Mouse (Mus musculus) left cerebral cortex, postnatal 36 days (tissue): ENCODE measurements around the gene Rhbdf2. TPM values are rescaled to one million over a fixed set of nuclear protein-coding genes. Genes with fewer than 3 reads are reported as not detected.

Experiments used
- DNase-seq, 2 experiments: peaks; one replicate each; pipeline ENCODE4 v3.0.0; 2021 to 2022; ENCODE audit warnings: low spot score in 2 of 2, mixed read lengths in 1 of 2
- intact Hi-C: fragments of 180-260 bp; cut with DNase I; formaldehyde crosslinking; loops from one replicate; pipeline ENCODE4 v1.15.1; 2025
- total RNA-seq, 2 experiments: library from RNA; stranded (reverse); gene quantifications; 2 replicates each; pipeline ENCODE4 v1.2.3; 2021

Gene Rhbdf2
- total RNA-seq, 2 experiments from 2014 or later, result 0.84 to 1.9 TPM

DNA sequence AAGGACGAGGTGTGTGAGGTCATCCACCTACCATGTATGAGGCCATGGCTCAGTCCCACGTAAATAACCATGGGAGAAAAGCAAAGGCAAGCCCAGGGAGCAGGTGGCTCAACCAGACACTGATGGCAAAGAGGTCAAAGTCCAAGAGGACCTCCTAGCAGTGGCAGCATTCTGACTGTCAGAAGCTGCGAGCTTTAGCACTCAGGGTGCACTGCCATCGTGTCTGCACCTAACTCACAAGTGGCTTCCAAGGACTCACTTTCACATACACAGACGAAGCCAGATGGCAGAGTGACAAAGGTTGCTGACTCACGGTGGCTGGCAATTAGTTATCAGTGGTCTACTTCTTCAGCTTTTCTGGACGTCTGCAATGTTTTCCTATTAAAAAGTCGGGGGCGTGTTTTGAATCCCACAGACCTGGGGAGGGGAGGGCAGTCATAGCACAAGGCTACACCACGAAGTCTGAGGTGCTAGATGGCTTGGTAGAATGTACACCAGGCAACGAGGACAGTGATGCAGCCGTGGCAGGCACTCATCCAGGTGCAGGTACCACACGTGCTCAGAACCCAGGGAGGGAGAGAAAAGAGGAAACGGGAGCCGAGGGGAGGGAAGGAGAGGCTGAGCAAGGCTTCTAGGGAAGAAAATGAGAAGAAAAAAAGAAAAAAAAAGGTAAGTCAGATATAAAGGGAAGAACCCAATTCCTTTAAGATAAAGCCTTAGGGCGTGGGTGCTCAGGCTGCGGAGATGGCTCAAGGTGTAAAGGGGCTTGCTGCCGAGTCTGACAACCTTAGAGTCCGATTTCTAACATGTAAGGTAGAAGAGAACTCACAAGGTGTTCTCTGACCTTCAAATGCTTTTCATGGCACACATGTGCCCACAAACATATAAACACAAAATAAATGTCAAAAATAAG, 54.8 kb downstream of the Rhbdf2 start:
- no peak for DNase-seq
- intact Hi-C loops, result no loop called here

DNA sequence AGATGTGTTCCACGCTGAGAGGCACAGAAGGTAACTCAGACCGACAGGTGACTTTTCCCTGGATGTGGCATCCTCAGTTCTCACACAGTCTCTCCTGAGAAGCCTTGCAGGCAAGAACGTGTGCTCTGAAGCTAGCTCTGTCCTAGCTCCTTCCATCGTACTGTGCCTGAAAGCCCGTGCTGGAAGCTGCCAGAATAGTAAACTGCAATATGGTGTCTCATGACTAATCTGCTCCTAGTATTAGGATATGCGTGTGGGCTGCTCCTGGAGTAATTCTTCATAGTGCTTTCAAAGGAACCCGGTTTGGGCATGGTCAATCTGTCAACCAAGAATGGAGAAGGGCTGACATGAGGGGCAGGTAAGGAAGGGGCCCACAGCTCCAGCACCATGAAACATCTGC, 56.0 kb downstream of the Rhbdf2 start:
- intact Hi-C loops, result no loop called here
- no peak for DNase-seq

DNA sequence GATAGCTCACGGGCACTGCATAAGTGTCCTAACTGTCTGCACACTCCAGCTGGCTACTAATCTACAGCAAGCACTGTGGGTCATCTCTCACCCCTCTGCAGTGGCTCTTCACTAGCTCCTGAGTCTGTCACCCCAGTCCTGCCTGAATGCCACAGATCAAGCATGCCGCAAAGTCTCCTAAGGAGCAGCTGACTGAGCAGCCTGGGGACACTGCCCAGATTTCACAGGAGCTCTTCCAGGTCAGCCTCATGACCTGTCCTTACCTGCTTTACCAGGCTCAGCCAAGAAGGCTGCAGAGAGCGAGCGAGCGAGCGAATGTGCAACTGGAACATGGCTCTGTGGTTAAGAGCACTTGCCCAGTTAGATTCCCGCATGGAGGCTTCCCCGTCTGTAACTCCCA, 59.3 kb downstream of the Rhbdf2 start:
- no peak for DNase-seq
- intact Hi-C loops, result no loop called here

- DNase-seq, result no peak
- intact Hi-C loops, result no loop called here
These were observed 61.4 kb downstream of the Rhbdf2 start for GRCm38 (mm10) chr11:116565283-116566041.

GRCm38 (mm10) chr11:116556308-116556707, 70.5 kb downstream of the Rhbdf2 start:
- intact Hi-C loops, result no loop called here
- DNase-seq, result no peak

DNA sequence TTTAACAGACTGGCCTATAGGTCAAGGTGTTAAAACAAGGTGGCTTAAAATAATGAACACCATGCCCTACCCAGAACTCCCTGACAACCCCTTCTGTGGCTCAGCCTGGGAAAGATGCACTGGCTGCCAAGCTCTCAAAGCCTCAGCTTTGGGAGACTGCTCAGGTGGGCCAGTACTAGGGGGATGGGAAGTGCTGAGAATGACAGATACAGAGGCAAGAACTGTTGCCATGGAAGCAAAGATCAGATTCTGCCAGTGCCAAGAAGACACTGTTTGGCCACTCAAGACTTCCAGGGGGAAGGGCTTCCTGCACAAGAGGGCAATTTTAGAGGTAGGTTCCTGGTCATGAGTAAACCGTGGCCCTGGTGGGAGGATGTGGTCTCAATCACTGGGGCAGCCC, 71.2 kb downstream of the Rhbdf2 start:
- DNase-seq, result no peak
- intact Hi-C loops, result loop anchor here (2.0 kb wide), 1 partner anchor 73 kb away; no protein-coding TSS in a partner anchor

GRCm38 (mm10) chr11:116554171-116554878, 72.5 kb downstream of the Rhbdf2 start:
- DNase-seq, result no peak
- intact Hi-C loops, result loop anchor here (2.0 kb wide), 1 partner anchor 74 kb away; no protein-coding TSS in a partner anchor

GRCm38 (mm10) chr11:116552194-116552593, 74.6 kb downstream of the Rhbdf2 start:
- intact Hi-C loops, result no loop called here
- peak in 1 of 2 experiments; percentile 27 for DNase-seq

- intact Hi-C loops, result no loop called here
These were observed 76.1 kb downstream of the Rhbdf2 start for GRCm38 (mm10) chr11:116550748-116551147.

DNA sequence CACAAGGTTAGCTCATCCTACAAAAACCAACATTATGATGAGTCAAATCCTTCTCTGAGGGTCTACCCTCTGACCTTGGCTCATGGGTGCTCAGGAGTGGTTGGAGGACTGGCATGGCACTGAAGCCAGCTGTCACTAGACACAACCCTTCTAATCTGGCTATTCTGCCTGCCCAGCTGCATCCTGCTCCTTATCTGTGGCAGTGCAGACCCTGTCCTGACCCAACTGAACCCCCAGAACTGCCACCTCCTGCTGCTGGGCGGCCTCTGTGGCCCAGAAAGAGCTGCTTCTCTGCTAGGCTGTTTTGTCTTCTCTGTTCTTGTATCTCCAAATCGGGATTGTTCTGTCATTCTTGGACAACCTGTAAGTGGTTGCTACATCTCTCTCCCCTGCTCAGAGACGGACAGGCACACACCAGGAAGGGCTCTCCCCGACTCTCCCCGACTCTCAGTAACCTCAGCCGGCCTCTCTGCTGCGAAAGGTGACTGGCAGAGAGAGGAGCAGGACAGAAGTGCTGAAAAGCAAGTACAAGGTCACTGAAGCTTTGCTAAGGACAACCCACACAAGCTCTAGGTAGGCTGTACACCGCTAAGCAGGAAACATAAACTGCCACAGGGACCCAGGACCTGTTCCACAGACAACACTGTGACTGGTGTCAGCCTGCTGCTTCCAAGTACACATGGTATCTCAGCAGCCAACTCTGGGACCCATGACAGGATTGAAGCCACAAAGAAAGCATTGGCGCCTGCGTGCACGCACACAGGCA, 77.4 kb downstream of the Rhbdf2 start:
- intact Hi-C loops, result no loop called here
- no peak for DNase-seq

More at GRCm38 (mm10) chr11:116550748-116551147, 76.1 kb downstream of the Rhbdf2 start:
- DNase-seq, result no peak

DNA sequence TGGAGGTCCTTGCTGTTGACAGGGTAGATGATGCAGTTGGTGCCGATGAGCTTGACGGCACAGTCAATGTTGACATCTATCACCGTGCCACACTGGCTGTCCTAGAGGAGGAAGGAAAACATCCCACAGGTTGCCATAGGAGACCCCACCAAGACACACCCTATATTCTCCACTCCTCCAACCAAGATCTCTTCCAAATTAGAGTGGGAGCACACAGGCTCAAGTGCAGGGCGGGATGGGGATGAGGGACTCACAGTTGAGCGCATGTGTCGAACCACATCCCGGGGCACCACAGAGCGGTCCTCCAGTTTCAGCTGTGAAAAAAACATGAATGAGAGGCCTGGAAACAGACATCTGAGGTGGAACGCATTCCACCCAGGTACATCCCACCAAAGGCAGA, 78.0 kb downstream of the Rhbdf2 start:
- no peak for DNase-seq
- intact Hi-C loops, result no loop called here

Other genes with a start within 250 kb of the Rhbdf2 start
- gene Rnf157, start 214.0 kb downstream of the Rhbdf2 start, total RNA-seq, result 100 to 1,000 TPM; 266 to 286 TPM
- 10 to 100 TPM; 27.5 to 31.8 TPM for gene Ubald2, start 192.9 kb downstream of the Rhbdf2 start, total RNA-seq
- not detected for gene Qrich2, start 160.8 kb downstream of the Rhbdf2 start, total RNA-seq
- gene Prpsap1, start 132.8 kb downstream of the Rhbdf2 start, total RNA-seq, result 10 to 100 TPM; 68.5 to 91.5 TPM
- gene Sphk1, start 96.1 kb downstream of the Rhbdf2 start, total RNA-seq, result 1 to 10 TPM; 4.0 to 7.0 TPM
- 100 to 1,000 TPM; 121 to 126 TPM for gene Ube2o, start 45.6 kb downstream of the Rhbdf2 start, total RNA-seq
- under 1 TPM; 0.62 to 0.97 TPM for gene Aanat, start 40.6 kb downstream of the Rhbdf2 start, total RNA-seq
- gene Prcd, start 26.5 kb upstream of the Rhbdf2 start, total RNA-seq, result 1 to 10 TPM; 4.3 to 6.2 TPM
- gene Cygb, start 27.3 kb upstream of the Rhbdf2 start, total RNA-seq, result 10 to 100 TPM; 44.2 TPM
- gene St6galnac1, start 148.5 kb upstream of the Rhbdf2 start, total RNA-seq, result not detected
- gene Mxra7, start 201.0 kb upstream of the Rhbdf2 start, total RNA-seq, result 10 to 100 TPM; 15.4 to 18.3 TPM
- 10 to 100 TPM; 24.4 to 29.5 TPM for gene Mettl23, start 216.3 kb upstream of the Rhbdf2 start, total RNA-seq
- gene Jmjd6, start 216.4 kb upstream of the Rhbdf2 start, total RNA-seq, result 10 to 100 TPM; 28.4 to 29.1 TPM
- 10 to 100 TPM; 33.2 to 41.6 TPM for gene Mfsd11, start 225.4 kb upstream of the Rhbdf2 start, total RNA-seq
- 100 to 1,000 TPM; 137 to 155 TPM for gene Srsf2, start 226.1 kb upstream of the Rhbdf2 start, total RNA-seq